Mouse (Mus musculus) ES-Bruce4 (cell line): ENCODE data around the gene Rpl4. TPM values are rescaled to one million over a fixed set of nuclear protein-coding genes. Genes with fewer than 3 reads are reported as not detected.
"Not testable (repeated sequence)": the region's sequence is repeated elsewhere in the genome, so short reads cannot be mapped to it uniquely, and the experiment has no call there.

Source experiments
- H3K27ac ChIP-seq: 2 replicates; pipeline ENCODE4 v1.5.1; 2012; ENCODE audit warnings: low read length, inconsistent platforms; ENCODE audit not compliant: insufficient read depth
- H3K27me3 ChIP-seq: 2 replicates; pipeline ENCODE4 v1.6.1; 2012; ENCODE audit warnings: mild to moderate bottlenecking, low read length, inconsistent platforms; ENCODE audit not compliant: control insufficient read depth, poor library complexity, insufficient read depth, severe bottlenecking
- H3K36me3 ChIP-seq: 2 replicates; pipeline ENCODE4 v1.6.1; 2012; ENCODE audit warnings: inconsistent platforms, mild to moderate bottlenecking, low read length, moderate library complexity; ENCODE audit not compliant: control insufficient read depth, poor library complexity, insufficient read depth, severe bottlenecking
- H3K4me1 ChIP-seq: one replicate; pipeline ENCODE4 v1.8.1; 2011; ENCODE audit warnings: low read length; ENCODE audit not compliant: control insufficient read depth, insufficient read depth
- H3K4me3 ChIP-seq: 2 replicates; pipeline ENCODE4 v1.5.1; 2011; ENCODE audit warnings: low read depth, mild to moderate bottlenecking, low read length
- H3K9ac ChIP-seq: 2 replicates; pipeline ENCODE4 v1.6.1; 2012; ENCODE audit warnings: low read depth, mild to moderate bottlenecking, inconsistent platforms; ENCODE audit not compliant: poor library complexity, severe bottlenecking
- H3K9me3 ChIP-seq: replicated peaks from 2 replicates; pipeline ENCODE4 v1.6.1; 2012; ENCODE audit warnings: mild to moderate bottlenecking, low read length, inconsistent platforms; ENCODE audit not compliant: control insufficient read depth, poor library complexity, insufficient read depth, severe bottlenecking
- CTCF ChIP-seq: IDR thresholded peaks from one replicate; pipeline ENCODE4 v1.8.1; 2011; ENCODE audit warnings: low read depth, low read length
- EP300 ChIP-seq: IDR thresholded peaks from 2 replicates; pipeline ENCODE4 v1.6.1; 2011; ENCODE audit warnings: low read depth, low read length; ENCODE audit not compliant: insufficient read depth
- POLR2A ChIP-seq: IDR thresholded peaks from one replicate; pipeline ENCODE4 v1.8.1; 2011; ENCODE audit warnings: low read length; ENCODE audit not compliant: insufficient read depth
- polyA plus RNA-seq: library from polyadenylated mRNA; stranded (reverse); fragments of >200 nt; gene quantifications from 2 replicates; pipeline ENCODE4 v1.2.4, GENCODE M21; 2011; ENCODE audit warnings: low read depth; ENCODE audit not compliant: missing spikeins, insufficient read depth, insufficient read length

The Rpl4 gene
- polyA plus RNA-seq, 1 experiment: 3,163 TPM

GRCm38 (mm10) chr9:64139879-64140278 is 33.3 kb upstream of the Rpl4 start:
- Histone ChIP-seq H3K36me3 (peaks cover 54% of the 10 kb centered on the region), H3K4me1 (no peaks in the 10 kb centered on the region), H3K27me3 (no peaks in the 10 kb centered on the region), H3K9ac (no peak overlapping the region), H3K27ac (no peak overlapping the region), H3K9me3 (no peaks in the 10 kb centered on the region), H3K4me3 (no peak overlapping the region)
- TF ChIP-seq EP300: no peak
- no peak for TF ChIP-seq CTCF
- TF ChIP-seq POLR2A: no peak

- Histone ChIP-seq H3K9ac (no peak overlapping the region), H3K27me3 (no peaks in the 10 kb centered on the region), H3K4me1 (no peaks in the 10 kb centered on the region), H3K4me3 (no peak overlapping the region), H3K36me3 (peaks cover 79% of the 10 kb centered on the region), H3K9me3 (no peaks in the 10 kb centered on the region), H3K27ac (no peak overlapping the region)
- TF ChIP-seq EP300 (no peak), CTCF (no peak), POLR2A (no peak)
Observed at GRCm38 (mm10) chr9:64156641-64157040, 16.5 kb upstream of the Rpl4 start.

GRCm38 (mm10) chr9:64160471-64160870 is 12.7 kb upstream of the Rpl4 start:
- Histone ChIP-seq H3K9me3 (no peaks in the 10 kb centered on the region), H3K27ac (no peak overlapping the region), H3K4me1 (no peaks in the 10 kb centered on the region), H3K27me3 (no peaks in the 10 kb centered on the region), H3K4me3 (no peak overlapping the region), H3K36me3 (peaks cover 82% of the 10 kb centered on the region), H3K9ac (no peak overlapping the region)
- TF ChIP-seq POLR2A (no peak), CTCF (no peak), EP300 (no peak)

- not testable (repeated sequence) for H3K9me3 ChIP-seq, H3K4me3 ChIP-seq
Observed at GRCm38 (mm10) chr9:64169967-64170366, 3.2 kb upstream of the Rpl4 start.

GRCm38 (mm10) chr9:64172145-64172815 is 895 bp upstream of the Rpl4 start:
- Histone ChIP-seq H3K4me1 (no peaks in the 10 kb centered on the region), H3K27me3 (no peaks in the 10 kb centered on the region), H3K36me3 (peaks cover 46% of the 10 kb centered on the region), H3K9ac (peak overlapping the region; percentile 97), H3K4me3 (peak overlapping the region; percentile 95), H3K27ac (peak overlapping the region; percentile 70; the same call in 1 of the 2 replicates), H3K9me3 (no peaks in the 10 kb centered on the region)
- no peak for TF ChIP-seq CTCF
- no peak for TF ChIP-seq EP300
- no peak for TF ChIP-seq POLR2A

More at GRCm38 (mm10) chr9:64169967-64170366, 3.2 kb upstream of the Rpl4 start:
- H3K9ac ChIP-seq, H3K4me1 ChIP-seq, H3K27me3 ChIP-seq, H3K27ac ChIP-seq: not testable (repeated sequence)
- H3K36me3 ChIP-seq: peaks cover 39% of the 10 kb centered on the region

- H3K9ac ChIP-seq: peak overlapping the region; percentile 97
Observed at GRCm38 (mm10) chr9:64173666-64174220, 568 bp downstream of the Rpl4 start.

More at GRCm38 (mm10) chr9:64173666-64174220, 568 bp downstream of the Rpl4 start:
- Histone ChIP-seq H3K27ac (peak overlapping the region; percentile 54), H3K27me3 (no peaks in the 10 kb centered on the region), H3K4me1 (no peaks in the 10 kb centered on the region), H3K36me3 (peaks cover 47% of the 10 kb centered on the region), H3K4me3 (peak overlapping the region; percentile 91), H3K9me3 (no peaks in the 10 kb centered on the region)
- TF ChIP-seq POLR2A: no peak
- no peak for TF ChIP-seq CTCF
- TF ChIP-seq EP300: no peak
